Mouse (Mus musculus) common myeloid progenitor, adult 5-6 weeks (primary cell): ENCODE data around the gene Mroh8. TPM values are rescaled to one million over a fixed set of nuclear protein-coding genes. Genes with fewer than 3 reads are reported as not detected.
"Not testable (repeated sequence)": the region's sequence is repeated elsewhere in the genome, so short reads cannot be mapped to it uniquely, and the experiment has no call there.

Source experiments
- ATAC-seq: replicated peaks from 2 replicates; pipeline ENCODE4 v1.8.0; 2016; ENCODE audit warnings: low read depth, mild to moderate bottlenecking, moderate TSS enrichment, inconsistent platforms; ENCODE audit not compliant: poor library complexity, severe bottlenecking
- total RNA-seq: library from RNA; stranded (forward); fragments of 200-1000, 187-1606 nt; gene quantifications from 2 replicates; pipeline ENCODE4 v1.2.3, GENCODE M21; 2017

Gene Mroh8
- total RNA-seq, 1 experiment from 2014 or later: 0.05 TPM

DNA sequence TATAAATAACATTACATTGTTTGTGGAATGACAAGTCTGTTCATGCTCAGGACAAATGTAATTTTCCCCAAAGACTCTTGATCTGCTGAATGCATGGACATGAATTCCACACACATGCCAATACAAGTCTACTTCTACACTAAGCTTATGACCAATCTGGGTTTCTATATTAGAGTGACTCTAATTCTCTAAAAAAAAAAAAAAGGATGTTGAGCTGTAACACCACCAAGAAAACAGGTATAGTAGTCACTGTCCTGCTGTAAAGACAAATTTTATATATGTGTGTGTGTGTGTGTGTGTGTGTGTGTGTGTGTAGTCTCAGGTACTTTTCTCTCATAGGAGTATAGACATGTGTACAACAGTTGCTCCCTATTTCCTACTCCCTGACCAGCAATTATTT, 76.3 kb downstream of the Mroh8 start:
- ATAC-seq: no peak

GRCm38 (mm10) chr2:157202361-157202760, 77.0 kb downstream of the Mroh8 start:
- ATAC-seq: no peak

GRCm38 (mm10) chr2:157201081-157201830, 78.1 kb downstream of the Mroh8 start:
- ATAC-seq: peak; percentile 53

GRCm38 (mm10) chr2:157198405-157198804, 80.9 kb downstream of the Mroh8 start:
- ATAC-seq: not testable (repeated sequence)

- no peak for ATAC-seq
These were observed 88.7 kb downstream of the Mroh8 start for GRCm38 (mm10) chr2:157190651-157191050.

- ATAC-seq: peak; percentile 45; the same call in 1 of the 2 replicates
These were observed 92.1 kb downstream of the Mroh8 start for GRCm38 (mm10) chr2:157187223-157187622.

GRCm38 (mm10) chr2:157186504-157186903, 92.8 kb downstream of the Mroh8 start:
- ATAC-seq: no peak

GRCm38 (mm10) chr2:157185022-157185660, 94.2 kb downstream of the Mroh8 start:
- peak; percentile 47 for ATAC-seq

GRCm38 (mm10) chr2:157178167-157178566, 101.2 kb downstream of the Mroh8 start:
- no peak for ATAC-seq

- ATAC-seq: no peak
These were observed 103.1 kb downstream of the Mroh8 start for GRCm38 (mm10) chr2:157176248-157176647.

DNA sequence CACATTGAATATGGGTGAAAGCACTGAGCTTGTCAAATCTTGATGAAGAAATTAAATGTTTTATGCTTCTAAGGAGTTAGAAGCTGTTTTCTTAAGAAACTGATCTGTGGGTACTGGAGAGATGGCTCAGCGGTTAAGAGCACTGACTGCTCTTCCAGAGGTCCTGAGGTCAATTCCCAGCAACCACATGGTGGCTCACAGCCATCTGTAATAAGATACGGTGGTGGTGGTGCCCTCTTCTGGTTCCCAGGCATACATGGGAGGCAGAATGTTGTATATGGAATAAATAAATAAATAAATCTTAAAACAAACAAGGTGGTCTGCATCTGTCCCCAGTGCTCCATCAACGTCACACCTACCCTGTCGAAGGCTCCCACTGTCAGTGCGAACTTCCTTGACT, 104.9 kb downstream of the Mroh8 start:
- ATAC-seq: no peak

- ATAC-seq: no peak
These were observed 105.8 kb downstream of the Mroh8 start for GRCm38 (mm10) chr2:157173555-157173954.

DNA sequence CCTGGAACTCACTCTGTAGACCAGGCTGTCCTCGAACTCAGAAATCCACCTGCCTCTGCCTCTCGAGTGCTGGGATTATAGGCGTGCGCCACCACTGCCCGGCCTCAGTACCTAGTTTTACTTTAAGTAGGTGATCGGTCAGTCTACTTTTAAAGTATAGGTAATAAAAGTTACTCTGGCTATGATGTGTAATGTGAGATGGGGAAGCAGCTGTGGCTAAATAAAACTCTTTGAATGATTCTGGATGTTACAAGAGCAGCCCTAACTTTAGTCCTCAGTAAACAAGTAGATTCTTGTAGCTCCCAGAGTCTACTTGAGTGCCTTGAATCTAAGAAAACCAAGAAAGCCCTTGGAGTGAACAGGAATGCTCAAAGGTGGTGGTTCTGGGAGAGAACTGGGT, 106.4 kb downstream of the Mroh8 start:
- ATAC-seq: no peak

DNA sequence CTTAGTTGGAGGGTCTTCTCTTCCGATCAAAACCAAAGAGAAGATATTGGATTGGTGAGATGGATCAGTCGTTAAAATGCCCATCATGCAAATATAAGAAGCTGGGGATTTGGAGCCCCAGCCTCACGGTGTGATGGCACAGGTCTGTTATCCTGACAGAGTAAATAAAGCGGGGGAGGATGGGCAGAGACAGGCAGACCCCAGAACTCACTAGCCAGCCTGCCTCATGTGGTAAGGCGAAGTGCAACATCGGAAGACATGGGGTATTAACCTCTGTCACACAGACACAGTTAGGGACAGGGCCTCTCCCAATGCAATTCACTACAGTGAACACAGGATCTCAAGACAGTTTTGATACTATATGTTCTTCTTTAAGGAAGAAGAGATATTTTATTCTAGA, 108.7 kb downstream of the Mroh8 start:
- no peak for ATAC-seq

DNA sequence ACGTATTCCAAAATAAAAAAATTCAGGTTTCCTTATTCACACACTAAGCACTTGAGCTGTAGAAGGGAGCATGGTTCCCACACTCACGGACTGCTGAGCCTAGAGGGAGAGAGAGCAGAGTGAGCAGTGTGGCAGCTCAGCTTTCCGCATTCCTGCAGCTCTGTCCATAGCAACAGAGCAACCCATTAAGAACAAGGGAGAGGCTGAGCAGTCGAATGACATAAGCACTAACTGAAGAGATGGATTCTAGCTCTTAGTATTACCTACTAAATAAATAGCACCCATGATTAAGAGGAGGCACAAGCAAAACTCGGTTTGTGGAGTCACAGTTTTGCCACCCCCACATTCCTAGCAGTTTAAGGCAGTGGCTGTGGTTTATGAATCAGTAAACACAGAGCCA, 109.2 kb downstream of the Mroh8 start:
- no peak for ATAC-seq

DNA sequence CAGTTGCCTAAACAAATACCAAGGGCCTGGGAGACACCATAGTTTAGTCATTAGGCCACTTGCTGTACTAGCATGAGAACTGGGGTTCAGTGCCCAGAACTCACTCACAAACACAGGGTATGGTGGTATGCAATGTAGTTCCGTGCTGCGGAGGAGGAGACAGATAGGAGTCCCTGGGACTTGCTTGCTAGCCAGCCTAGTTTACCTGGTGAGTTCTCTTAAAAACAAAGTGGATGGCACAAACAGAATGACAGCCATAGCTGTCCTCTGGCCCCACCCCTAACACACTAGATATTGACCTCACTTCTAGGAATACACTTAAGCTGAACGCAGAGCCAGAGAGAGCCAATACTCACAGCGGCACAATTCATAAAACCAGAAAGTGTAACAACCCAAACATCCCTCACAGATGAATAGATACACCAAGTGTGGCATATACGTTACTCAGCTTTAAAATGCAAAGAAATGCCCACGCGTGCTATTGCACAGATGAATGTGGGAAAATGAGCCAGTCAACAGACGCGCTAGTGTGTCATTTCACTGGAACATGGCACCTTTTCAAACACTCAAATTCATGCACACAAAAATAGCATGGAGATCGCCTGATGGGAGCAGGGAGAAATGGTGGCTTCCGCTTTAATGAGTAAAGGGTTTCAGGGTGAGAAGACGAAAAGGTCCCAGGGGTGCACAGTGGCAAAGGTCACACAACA, 112.8 kb downstream of the Mroh8 start:
- no peak for ATAC-seq

DNA sequence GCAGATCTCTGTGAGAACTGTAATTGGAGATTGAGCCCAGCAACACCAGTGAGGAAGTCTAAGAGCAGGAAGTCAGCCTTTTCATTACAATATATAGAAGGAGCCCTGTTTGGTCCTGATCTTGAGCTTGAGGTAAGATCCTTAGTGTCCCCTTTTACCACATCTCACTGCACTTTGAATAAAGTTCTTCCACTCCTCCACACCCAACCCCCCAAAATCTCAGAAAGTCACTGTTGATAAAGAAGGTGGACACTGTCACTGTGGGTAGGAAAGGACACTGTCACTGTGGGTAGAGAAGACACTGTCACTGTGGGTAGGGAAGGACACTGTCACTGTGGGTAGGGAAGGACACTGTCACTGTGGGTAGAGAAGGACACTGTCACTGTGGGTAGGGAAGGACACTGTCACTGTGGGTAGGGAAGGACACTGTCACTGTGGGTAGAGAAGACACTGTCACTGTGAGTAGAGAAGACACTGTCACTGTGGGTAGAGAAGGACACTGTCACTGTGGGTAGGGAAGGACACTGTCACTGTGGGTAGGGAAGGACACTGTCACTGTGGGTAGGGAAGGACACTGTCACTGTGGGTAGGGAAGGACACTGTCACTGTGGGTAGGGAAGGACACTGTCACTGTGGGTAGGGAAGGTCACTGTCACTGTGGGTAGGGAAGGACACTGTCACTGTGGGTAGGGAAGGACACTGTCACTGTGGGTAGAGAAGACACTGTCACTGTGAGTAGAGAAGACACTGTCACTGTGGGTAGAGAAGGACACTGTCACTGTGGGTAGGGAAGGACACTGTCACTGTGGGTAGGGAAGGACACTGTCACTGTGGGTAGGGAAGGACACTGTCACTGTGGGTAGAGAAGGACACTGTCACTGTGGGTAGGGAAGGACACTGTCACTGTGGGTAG, 113.8 kb downstream of the Mroh8 start:
- not testable (repeated sequence) for ATAC-seq

DNA sequence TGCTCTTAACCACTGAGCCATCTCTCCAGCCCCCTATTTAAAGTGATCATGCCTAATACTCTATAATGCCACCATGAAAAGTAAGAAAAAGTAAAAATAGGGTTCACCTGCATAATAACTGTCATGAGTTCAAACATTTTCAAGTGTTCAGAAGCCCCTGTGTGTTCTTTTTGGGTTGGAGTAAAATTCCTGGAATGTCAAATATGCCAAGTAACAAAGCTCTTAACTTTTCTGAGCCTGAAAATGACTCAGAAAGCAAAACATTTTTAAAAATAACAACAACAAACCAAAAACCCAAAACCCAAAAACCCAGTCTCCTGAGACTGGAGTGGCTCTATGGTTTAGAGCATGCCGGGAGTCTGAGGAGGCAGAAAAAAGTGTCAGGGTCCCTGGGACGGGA, 115.2 kb downstream of the Mroh8 start:
- no peak for ATAC-seq
